Mouse (Mus musculus) inflammation-experienced regulatory T-cells, adult 6 months (primary cell): ENCODE measurements around the gene Pigt. TPM values are rescaled to one million over a fixed set of nuclear protein-coding genes. Genes with fewer than 3 reads are reported as not detected.

Source experiments
- ATAC-seq: one replicate; pipeline ENCODE4 v1.8.0; 2017
- polyA plus RNA-seq, 3 experiments: library from polyadenylated mRNA; unstranded; fragments of 100-300 nt; shearing (Covaris generic); gene quantifications; one replicate each; pipeline ENCODE4 v1.2.1; 2017

The Pigt gene
- polyA plus RNA-seq, 3 experiments from 2014 or later, result 13.6 to 36.2 (median 30.9) TPM

GRCm38 (mm10) chr2:164486258-164487114, 10.8 kb upstream of the Pigt start:
- ATAC-seq, result peak; percentile 43

DNA sequence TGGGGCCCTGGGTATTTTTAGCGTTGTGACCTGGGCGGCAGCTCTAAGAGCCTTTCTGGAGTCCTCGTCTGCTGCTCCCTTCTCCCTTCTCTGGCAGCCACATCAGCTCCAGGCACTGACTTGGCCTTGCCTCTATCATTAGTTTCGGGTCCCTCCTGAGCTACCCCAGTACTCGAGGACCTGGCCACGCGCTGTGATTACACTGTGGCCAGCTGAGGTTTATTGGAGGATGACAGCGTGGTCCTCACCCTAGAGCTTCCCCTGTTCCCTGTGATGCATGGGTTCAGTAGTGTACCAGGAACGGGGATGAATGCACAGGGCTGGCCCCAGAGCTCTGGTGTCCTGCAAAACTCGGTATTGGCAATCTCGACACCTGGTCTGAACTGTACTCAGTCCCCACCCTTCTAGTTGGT, 10.2 kb upstream of the Pigt start:
- no peak for ATAC-seq

DNA sequence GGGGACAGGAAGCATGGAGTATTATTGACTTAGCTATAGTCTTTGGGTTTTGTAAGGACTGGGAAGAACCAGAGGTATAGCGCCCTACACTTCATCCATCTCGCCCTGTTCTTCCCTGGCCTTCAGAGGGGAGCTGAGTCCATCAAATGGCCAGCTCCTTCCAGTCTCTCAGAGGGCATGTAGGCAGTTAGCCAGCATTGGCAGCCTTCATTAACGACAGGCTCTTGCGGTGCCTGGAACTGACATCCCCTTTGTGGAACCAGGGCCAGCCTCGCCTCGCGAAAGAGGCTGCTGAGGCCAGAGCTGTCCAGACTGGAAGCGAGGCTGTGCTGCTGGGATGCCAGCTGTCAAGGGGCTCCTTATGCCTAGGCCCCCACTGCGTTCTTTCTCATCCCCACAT, 9.5 kb upstream of the Pigt start:
- no peak for ATAC-seq

DNA sequence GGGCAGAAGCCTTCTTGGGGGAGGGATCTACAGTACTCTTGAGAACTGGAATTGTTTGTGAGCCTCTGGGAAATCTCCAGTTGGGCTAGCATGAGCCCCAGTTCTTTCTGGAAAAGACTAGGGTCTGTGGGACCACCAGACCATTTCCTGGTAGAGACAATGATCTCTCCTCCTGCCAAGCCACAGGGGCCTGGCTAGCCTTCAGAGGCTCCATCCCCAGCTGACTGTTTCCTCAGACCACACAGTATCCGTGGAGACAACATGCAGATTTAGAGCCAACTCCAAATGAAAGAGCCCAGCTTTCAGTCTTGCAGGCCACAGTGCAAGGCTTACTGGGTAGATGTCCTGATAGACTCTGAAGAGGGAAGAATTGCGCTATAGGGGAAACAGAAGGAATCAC, 3.2 kb upstream of the Pigt start:
- ATAC-seq, result no peak

- no peak for ATAC-seq
Measured at GRCm38 (mm10) chr2:164496331-164496730, 989 bp upstream of the Pigt start.

DNA sequence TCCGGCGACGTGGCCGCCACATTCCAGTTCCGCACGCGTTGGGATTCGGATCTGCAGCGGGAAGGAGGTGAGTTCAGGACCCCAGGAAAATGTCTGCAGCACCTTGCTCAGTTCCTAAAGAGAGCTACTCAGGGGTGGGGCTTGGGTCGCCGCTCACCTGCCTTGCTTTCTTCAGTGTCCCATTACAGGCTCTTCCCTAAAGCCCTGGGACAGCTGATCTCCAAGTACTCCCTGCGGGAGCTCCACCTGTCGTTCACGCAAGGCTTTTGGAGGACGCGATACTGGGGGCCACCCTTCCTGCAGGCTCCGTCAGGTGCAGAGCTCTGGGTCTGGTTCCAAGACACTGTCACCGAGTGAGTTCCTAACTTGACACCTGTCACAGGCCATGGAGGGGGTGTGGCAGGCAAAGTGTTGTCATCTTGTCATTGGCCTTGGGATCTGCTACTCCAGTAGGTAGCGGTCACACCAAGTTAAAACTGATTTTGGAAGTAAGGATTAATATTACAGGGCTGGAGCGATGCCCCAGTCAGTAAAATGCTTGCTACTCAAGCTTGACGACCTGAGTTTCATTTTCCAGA, 460 bp downstream of the Pigt start:
- ATAC-seq, result peak; percentile 11

- no peak for ATAC-seq
Measured at GRCm38 (mm10) chr2:164499317-164499716, 2.0 kb downstream of the Pigt start.

- no peak for ATAC-seq
Measured at GRCm38 (mm10) chr2:164500511-164500910, 3.2 kb downstream of the Pigt start.

DNA sequence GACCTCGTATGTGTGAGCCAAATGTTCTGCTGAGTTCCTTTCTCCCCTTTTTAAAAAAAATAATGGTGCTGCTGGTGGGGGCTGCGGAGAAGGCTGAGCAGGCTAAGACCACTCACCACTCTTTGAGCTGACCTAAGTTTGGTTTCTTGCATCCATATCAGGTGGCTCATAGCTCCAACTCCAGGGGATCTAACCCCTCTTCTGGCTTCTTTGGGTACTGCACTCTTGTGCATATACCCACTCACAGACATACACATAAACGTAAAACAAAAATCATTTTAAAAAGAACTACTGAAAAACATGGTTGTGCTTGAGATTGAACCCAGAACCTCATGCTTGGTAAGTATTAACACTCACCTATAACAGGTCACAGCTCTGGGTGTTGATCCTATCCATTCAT, 7.6 kb downstream of the Pigt start:
- no peak for ATAC-seq

DNA sequence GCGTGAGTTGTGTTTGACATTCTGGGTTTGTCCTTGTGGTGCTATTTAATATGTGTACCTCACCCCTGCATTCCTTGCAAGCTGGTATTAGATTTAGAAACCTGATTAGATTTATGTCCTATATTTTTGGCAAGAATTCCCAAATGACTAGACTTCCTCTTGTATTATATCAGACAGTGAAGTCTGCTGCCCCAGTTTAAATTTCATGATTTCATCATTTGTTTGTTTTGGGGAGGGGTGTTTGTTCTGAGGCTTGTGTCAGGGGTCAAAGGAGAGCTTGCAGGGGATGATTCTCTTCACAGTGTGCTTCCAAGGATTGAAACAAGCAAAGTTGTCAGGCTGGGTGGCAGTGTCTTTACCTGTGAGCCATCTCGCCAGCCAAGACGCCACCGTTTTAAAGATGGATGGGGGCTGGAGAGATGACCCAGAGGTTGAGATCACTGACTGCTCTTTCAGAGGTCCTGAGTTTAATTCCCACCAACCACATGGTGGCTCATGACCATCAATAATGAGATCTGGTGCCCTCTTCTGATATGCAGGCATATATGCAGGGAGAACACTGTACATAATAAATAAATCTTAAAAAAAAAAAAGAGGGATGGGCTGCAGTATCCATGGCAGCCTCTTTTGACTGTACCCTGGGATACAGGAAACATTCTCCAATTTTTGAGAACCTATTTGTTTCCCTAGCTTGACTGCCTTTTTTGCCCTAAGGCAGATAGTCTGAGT, 8.5 kb downstream of the Pigt start:
- no peak for ATAC-seq

DNA sequence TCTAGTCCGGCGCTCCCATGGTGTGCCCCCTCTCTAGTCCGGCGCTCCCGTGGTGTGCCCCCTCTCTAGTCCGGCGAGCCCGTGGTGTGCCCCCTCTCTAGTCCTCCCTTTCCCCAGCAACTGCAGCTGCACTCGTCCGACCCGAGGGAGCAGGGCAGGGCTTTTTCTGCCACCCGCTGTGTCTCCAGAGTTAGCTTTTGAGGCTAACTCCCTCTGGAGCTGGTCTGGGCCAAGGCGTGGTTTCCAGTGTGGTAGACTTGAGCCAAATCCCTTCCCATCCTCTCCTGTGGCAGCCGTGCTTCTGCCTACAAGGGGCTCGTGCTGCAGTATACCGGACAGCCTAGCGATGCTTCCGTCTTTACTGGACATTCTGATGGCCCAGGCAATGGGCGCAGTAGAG, 10.5 kb downstream of the Pigt start:
- ATAC-seq, result no peak

DNA sequence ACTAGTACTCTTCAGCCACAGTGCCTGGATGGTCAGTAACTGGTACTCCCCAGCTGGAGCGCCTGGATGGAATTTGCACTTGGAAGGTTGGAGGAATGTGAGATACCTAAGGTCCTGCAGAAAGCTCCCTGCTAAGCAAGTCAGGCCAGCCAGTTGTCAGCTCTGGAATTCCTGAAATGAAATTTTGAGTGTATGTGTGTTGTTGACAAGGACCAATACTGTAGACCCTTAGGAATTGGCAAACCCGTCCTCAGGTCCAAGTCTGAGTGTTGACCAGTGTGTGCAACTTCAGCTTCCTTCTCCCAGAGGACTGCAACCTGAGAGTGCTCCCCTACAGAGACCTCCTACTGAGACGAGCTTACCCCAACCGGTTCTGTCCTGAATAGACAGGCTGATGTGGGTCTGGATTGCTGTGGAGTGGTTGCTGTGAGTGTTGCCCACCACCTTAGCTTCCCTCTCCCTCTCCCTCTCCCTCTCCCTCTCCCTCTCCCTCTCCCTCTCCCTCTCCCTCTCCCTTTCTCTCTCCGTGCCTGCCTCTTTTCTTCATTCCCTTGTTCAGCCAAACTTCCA, 13.4 kb downstream of the Pigt start:
- ATAC-seq, result no peak

GRCm38 (mm10) chr2:164512121-164512909, 15.0 kb downstream of the Pigt start:
- ATAC-seq, result no peak

- ATAC-seq, result no peak
Measured at GRCm38 (mm10) chr2:164513389-164513788, 16.1 kb downstream of the Pigt start.

GRCm38 (mm10) chr2:164514916-164515315, 17.6 kb downstream of the Pigt start:
- no peak for ATAC-seq

DNA sequence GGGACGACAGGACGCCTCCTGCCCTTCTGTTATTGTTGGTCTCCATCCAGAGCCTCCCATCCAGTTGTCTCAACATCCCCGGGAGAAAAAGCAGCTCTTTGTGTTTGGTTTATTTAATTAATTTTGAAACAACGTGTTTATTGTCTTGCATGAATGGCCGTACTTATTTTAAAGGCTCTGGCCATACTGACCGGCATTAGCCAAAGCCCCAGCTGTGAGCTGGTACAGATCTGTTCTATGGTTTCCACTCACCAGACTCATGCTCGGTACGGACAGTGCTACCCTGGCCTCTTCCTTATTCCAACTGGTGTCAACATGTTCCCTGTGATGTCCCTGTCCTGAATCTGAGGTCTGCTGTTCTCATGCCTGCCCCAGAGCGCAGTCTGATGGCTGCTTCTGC, 18.6 kb downstream of the Pigt start:
- ATAC-seq, result no peak

- no peak for ATAC-seq
Measured at GRCm38 (mm10) chr2:164516592-164516991, 19.3 kb downstream of the Pigt start.

DNA sequence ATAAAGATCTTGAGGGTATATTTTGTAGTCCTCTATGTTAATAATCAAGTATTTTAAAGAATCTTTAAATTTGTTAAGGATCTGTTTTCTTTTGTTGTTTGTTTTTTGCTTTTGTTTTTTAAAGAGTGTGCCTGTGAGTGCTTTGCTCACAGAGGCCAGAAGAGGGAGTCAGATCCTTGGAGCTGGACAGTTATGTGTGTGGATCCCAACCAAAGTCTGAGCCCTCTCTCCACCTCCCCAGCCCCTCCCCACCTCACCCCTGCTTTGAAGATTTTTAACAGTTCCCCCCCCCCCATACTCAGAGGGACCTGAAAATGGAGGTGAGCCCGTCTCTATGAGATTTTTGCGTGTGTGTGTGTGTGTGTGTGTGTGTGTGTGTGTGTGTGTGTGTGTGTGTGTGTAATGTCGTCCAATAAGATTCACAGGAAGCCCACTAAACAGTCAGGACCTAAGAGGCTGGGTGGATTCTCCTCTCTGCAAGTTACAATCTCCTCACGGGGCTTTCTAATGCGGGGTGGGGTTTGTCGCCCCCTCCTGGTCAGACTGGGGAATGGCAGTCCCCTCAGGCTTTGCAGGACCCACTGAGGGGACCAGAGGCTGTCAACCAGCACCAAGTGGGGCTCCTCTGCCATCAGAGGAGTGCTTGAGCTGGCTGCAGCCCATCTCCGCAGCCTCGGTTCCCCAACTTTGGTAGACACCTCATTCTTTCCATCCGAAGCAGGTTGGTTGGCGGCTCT, 20.3 kb downstream of the Pigt start:
- no peak for ATAC-seq

DNA sequence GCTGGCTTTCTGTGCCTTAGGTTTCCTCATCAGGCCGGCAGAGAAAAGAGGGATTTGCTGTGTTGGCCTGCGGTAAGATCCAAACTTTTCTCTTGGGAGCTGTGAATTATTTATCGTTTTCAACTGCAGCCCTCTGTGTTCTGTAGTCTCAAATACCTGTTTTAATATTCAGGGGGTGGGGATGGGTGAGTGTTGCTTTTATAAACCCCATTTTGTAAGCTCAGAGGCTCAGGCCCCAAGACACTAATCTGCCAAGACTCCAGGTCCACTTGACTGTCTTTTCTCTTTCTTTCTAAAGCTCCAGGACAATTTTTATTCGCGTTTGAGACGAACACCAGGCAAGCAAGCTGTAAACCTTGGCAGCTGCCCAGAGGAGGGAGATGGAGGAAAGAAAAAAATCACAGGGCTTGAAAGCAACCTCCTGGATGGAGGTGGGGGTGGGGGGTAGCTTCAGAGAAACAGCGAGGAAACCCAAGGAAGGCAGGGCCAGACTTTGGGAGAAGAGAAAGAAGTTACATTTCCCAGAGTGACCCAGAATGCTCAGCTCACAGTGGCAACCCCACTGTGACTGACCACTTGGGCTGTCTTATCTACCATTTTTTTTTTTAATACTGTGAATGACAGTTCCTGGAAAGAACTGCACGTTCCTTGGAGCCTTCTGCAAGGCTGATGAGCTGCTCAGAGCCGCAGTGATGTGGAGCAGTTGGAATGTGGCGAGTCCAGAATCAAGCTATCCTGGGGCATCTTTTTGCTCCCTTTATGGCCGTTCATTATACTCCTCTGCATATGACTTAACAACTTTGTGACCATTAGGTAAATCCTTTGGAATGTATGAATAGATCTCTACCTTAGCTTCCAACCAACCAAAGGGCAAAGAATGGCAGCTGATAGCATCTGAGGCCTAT, 21.2 kb downstream of the Pigt start:
- no peak for ATAC-seq

- ATAC-seq, result no peak
Measured at GRCm38 (mm10) chr2:164519171-164519526, 21.8 kb downstream of the Pigt start.

DNA sequence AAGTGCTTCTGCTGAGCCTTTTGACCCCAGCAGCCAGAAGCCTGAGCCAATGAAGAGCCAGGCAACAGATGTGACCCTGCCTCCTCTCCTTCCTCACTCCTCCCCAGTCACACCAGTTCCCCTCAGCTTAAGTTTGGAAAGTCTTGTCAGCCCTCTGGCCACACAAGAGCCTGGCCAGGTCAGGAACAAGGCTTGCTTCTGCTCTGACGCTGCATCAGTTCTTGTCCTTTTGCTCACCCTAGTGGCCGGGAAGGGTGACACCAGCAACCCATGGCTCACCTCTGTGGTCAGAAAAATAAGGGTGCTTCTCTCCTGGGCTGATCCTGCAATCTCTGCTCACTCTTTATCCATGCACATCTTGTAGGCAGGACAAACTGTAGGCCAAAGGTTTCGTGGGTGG, 23.5 kb downstream of the Pigt start:
- ATAC-seq, result no peak
